Mouse (Mus musculus) embryonic facial prominence, embryonic 13.5 days (tissue): Measurements from ENCODE around the gene Bgn. TPM values are rescaled to one million over a fixed set of nuclear protein-coding genes. Genes with fewer than 3 reads are reported as not detected.

Experiments
- ATAC-seq: fragments of 200-750 bp; cut with Nextera tagmentation; 2 replicates; pipeline ENCODE4 v1.8.0; 2017; ENCODE audit warnings: low read depth; ENCODE audit not compliant: insufficient number of reproducible peaks, insufficient read depth, low FRiP score, low TSS enrichment
- H3K27ac ChIP-seq: fragments of 300-500 bp; sonication (generic); 2 replicates; pipeline ENCODE4 v1.5.1; 2015; ENCODE audit warnings: moderate library complexity, mild to moderate bottlenecking, inconsistent platforms
- H3K27me3 ChIP-seq: fragments of 300-500 bp; sonication (generic); 2 replicates; pipeline ENCODE4 v1.6.1; 2015; ENCODE audit warnings: mild to moderate bottlenecking, inconsistent platforms
- H3K36me3 ChIP-seq: fragments of 300-500 bp; sonication (generic); 2 replicates; pipeline ENCODE4 v1.6.1; 2015; ENCODE audit warnings: mild to moderate bottlenecking, inconsistent platforms
- H3K4me1 ChIP-seq: fragments of 300-500 bp; sonication (generic); 2 replicates; pipeline ENCODE4 v1.6.1; 2015; ENCODE audit warnings: inconsistent platforms
- H3K4me2 ChIP-seq: fragments of 300-500 bp; sonication (generic); 2 replicates; pipeline ENCODE4 v1.6.1; 2015; ENCODE audit warnings: moderate library complexity, mild to moderate bottlenecking, inconsistent platforms
- H3K4me3 ChIP-seq: fragments of 300-500 bp; sonication (generic); 2 replicates; pipeline ENCODE4 v1.5.1; 2015; ENCODE audit warnings: mild to moderate bottlenecking, inconsistent platforms
- H3K9ac ChIP-seq: fragments of 300-500 bp; sonication (generic); 2 replicates; pipeline ENCODE4 v1.6.1; 2015; ENCODE audit warnings: mild to moderate bottlenecking, inconsistent platforms
- H3K9me3 ChIP-seq: fragments of 300-500 bp; sonication (generic); 2 replicates; pipeline ENCODE4 v1.6.1; 2016; ENCODE audit warnings: inconsistent platforms
- WGBS: fragments of 180-500 bp; shearing (Covaris S2); methylation state at CpG from one replicate; pipeline ENCODE4 v1.1.7; 2015; ENCODE audit warnings: mixed read lengths; 5-methylcytosine and 5-hydroxymethylcytosine counted together
- polyA plus RNA-seq: library from polyadenylated mRNA; unstranded; fragments of >200 nt; fragmentation: Nextera tagmentation; extraction: Ambion mirVana; gene quantifications from 2 replicates; pipeline ENCODE4 v1.2.1, GENCODE M21; 2015

The Bgn gene
- polyA plus RNA-seq = 121 and 154 TPM in 2 replicates

DNA sequence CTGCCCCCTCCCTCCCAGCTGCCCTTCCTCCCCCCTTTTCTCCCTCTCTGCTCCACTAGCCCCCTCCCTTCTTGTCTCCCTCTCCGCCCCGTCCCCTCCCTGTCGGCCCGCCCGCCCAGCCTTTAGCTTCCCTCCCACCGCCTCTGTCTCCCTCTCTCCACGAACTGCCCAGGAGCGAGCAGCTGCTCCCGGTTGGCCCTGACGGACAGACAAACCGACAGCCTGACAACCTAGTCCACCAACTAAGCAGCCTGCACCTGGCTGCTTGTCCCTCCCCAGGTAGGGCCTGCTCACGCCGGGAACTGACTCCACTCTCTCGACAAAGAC, at the start of gene Bgn:
Gene Bgn, plus strand, starts transcription at position 119 of the 327 bp plus-strand sequence.
- Histone ChIP-seq H3K9ac (peak within 1 kb of the TSS; percentile 75), H3K9me3 (no peaks in the 10 kb centered on the region), H3K4me1 (peaks cover 46% of the 10 kb centered on the region), H3K27me3 (peaks cover 10% of the 10 kb centered on the region), H3K4me3 (peak within 1 kb of the TSS; percentile 48), H3K36me3 (peaks cover 4% of the 10 kb centered on the region; the same call in 1 of the 2 replicates), H3K4me2 (peak within 1 kb of the TSS; percentile 69), H3K27ac (peak within 1 kb of the TSS; percentile 90)
- ATAC-seq = peak; percentile 49; the same call in 1 of the 2 replicates
- WGBS = 19% methylated on average over 11 of the region's 14 CpGs

- ATAC-seq = no peak
- no peak within 1 kb of the TSS for H3K9ac ChIP-seq
- no peaks in the 10 kb centered on the region for H3K9me3 ChIP-seq
- H3K36me3 ChIP-seq = peaks cover 13% of the 10 kb centered on the region; the same call in 1 of the 2 replicates
- H3K4me3 ChIP-seq = no peak within 1 kb of the TSS
- 74% methylated on average over 11 of the region's 11 CpGs for WGBS
- no peak within 1 kb of the TSS for H3K27ac ChIP-seq
- H3K4me1 ChIP-seq = no peaks in the 10 kb centered on the region
- peaks cover 3% of the 10 kb centered on the region; the same call in 1 of the 2 replicates for H3K27me3 ChIP-seq
- H3K4me2 ChIP-seq = no peak within 1 kb of the TSS
Measured at GRCm38 (mm10) chrX:73435252-73435651, 48.1 kb upstream of the Bgn start, which contains the start of gene Trex2. Trex2 (minus strand) TSS chrX:73435344.

- 67% methylated on average over 2 of the region's 2 CpGs for WGBS
- no peak for ATAC-seq
- H3K36me3 ChIP-seq = peaks cover 13% of the 10 kb centered on the region; the same call in 1 of the 2 replicates
Measured at GRCm38 (mm10) chrX:73441428-73441827, 42.0 kb upstream of the Bgn start.

GRCm38 (mm10) chrX:73451949-73452348, 31.5 kb upstream of the Bgn start:
- Histone ChIP-seq H3K36me3 (peaks cover 16% of the 10 kb centered on the region), H3K4me3 (no peak overlapping the region), H3K9me3 (no peaks in the 10 kb centered on the region), H3K4me2 (no peak overlapping the region), H3K27ac (no peak overlapping the region), H3K9ac (no peak overlapping the region), H3K4me1 (no peaks in the 10 kb centered on the region), H3K27me3 (peaks cover 16% of the 10 kb centered on the region; the same call in 1 of the 2 replicates)
- 23% methylated on average over 2 of the region's 2 CpGs for WGBS
- ATAC-seq = no peak

More at GRCm38 (mm10) chrX:73441428-73441827, 42.0 kb upstream of the Bgn start:
- Histone ChIP-seq H3K4me2 (no peak overlapping the region), H3K9me3 (no peaks in the 10 kb centered on the region), H3K9ac (no peak overlapping the region), H3K4me3 (no peak overlapping the region), H3K27ac (no peak overlapping the region), H3K27me3 (peaks cover 6% of the 10 kb centered on the region; the same call in 1 of the 2 replicates), H3K4me1 (no peaks in the 10 kb centered on the region)

- Histone ChIP-seq H3K36me3 (peaks cover 2% of the 10 kb centered on the region; the same call in 1 of the 2 replicates), H3K27ac (no peak within 1 kb of the TSS), H3K9ac (peak within 1 kb of the TSS; percentile 68), H3K9me3 (no peaks in the 10 kb centered on the region), H3K4me2 (peak within 1 kb of the TSS; percentile 63), H3K4me1 (peaks cover 2% of the 10 kb centered on the region; the same call in 1 of the 2 replicates), H3K27me3 (no peaks in the 10 kb centered on the region), H3K4me3 (peak within 1 kb of the TSS; percentile 55)
- peak; percentile 100 for ATAC-seq
- WGBS = 26% methylated on average over 26 of the region's 26 CpGs
Measured at GRCm38 (mm10) chrX:73458877-73459392, 24.5 kb upstream of the Bgn start, which contains the start of gene Haus7. Haus7 (minus strand) TSS chrX:73459044.

- Histone ChIP-seq H3K4me2 (no peak overlapping the region), H3K36me3 (no peaks in the 10 kb centered on the region), H3K9ac (no peak overlapping the region), H3K4me1 (peaks cover 11% of the 10 kb centered on the region), H3K27ac (peak overlapping the region; percentile 57), H3K27me3 (no peaks in the 10 kb centered on the region), H3K9me3 (no peaks in the 10 kb centered on the region), H3K4me3 (no peak overlapping the region)
- ATAC-seq = no peak
- WGBS = 70% methylated on average over 4 of the region's 4 CpGs
Measured at GRCm38 (mm10) chrX:73460792-73461191, 22.6 kb upstream of the Bgn start.

- Histone ChIP-seq H3K9me3 (no peaks in the 10 kb centered on the region), H3K4me2 (no peak overlapping the region), H3K4me1 (peaks cover 27% of the 10 kb centered on the region), H3K36me3 (no peaks in the 10 kb centered on the region), H3K4me3 (no peak overlapping the region), H3K27ac (peak overlapping the region; percentile 96), H3K9ac (no peak overlapping the region), H3K27me3 (0 out of 2 replicates have a peak, but pooled peaks cover 4% of the 10 kb centered on the region)
- 40% methylated on average over 9 of the region's 9 CpGs for WGBS
- ATAC-seq = peak; percentile 48
Measured at GRCm38 (mm10) chrX:73465483-73466186, 17.8 kb upstream of the Bgn start.

- Histone ChIP-seq H3K4me1 (peaks cover 27% of the 10 kb centered on the region), H3K27me3 (peaks cover 7% of the 10 kb centered on the region; the same call in 1 of the 2 replicates), H3K4me3 (no peak overlapping the region), H3K36me3 (no peaks in the 10 kb centered on the region), H3K9me3 (no peaks in the 10 kb centered on the region), H3K9ac (0 out of 2 replicates have a peak overlapping the region, but pooled peaks have one; percentile 44), H3K27ac (peak overlapping the region; percentile 96), H3K4me2 (peak overlapping the region; percentile 32)
- ATAC-seq = peak; percentile 78
- 48% methylated on average over 5 of the region's 5 CpGs for WGBS
Measured at GRCm38 (mm10) chrX:73467446-73468241, 15.8 kb upstream of the Bgn start.

DNA sequence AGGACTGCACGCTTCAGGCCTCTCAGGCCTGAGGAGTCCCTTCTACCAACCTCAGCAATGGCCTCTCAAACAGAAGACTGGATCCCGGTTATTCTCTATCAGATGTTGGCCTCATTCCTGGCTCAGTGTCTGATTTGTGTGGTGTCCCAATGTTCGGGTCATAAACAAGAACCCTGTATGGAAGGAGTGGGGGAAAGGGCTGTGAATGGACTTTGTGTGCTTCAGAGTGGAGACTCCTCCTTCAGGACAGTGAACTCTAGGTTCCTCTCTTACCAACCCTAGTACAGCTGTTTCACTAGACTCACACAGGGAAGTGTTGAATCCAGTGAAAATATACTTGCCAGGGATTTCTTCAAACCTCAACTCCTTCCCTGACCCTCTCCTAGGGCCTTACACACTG, 15.1 kb upstream of the Bgn start:
- ATAC-seq = no peak
- Histone ChIP-seq H3K4me3 (no peak overlapping the region), H3K9me3 (no peaks in the 10 kb centered on the region), H3K36me3 (no peaks in the 10 kb centered on the region), H3K27ac (peak overlapping the region; percentile 96), H3K4me1 (peaks cover 27% of the 10 kb centered on the region), H3K9ac (no peak overlapping the region), H3K27me3 (peaks cover 7% of the 10 kb centered on the region; the same call in 1 of the 2 replicates), H3K4me2 (0 out of 2 replicates have a peak overlapping the region, but pooled peaks have one; percentile 32)
- 54% methylated on average over 3 of the region's 3 CpGs for WGBS

GRCm38 (mm10) chrX:73468752-73469151, 14.7 kb upstream of the Bgn start:
- no peak for ATAC-seq
- H3K4me2 ChIP-seq = no peak overlapping the region
- whole genome bisulfite sequencing = 36% methylated on average over 1 of the region's 1 CpGs
- no peaks in the 10 kb centered on the region for H3K36me3 ChIP-seq
- no peak overlapping the region for H3K4me3 ChIP-seq
- H3K27me3 ChIP-seq = peaks cover 7% of the 10 kb centered on the region; the same call in 1 of the 2 replicates
- peaks cover 28% of the 10 kb centered on the region for H3K4me1 ChIP-seq
- H3K9me3 ChIP-seq = no peaks in the 10 kb centered on the region
- H3K27ac ChIP-seq = peak overlapping the region; percentile 96
- no peak overlapping the region for H3K9ac ChIP-seq

DNA sequence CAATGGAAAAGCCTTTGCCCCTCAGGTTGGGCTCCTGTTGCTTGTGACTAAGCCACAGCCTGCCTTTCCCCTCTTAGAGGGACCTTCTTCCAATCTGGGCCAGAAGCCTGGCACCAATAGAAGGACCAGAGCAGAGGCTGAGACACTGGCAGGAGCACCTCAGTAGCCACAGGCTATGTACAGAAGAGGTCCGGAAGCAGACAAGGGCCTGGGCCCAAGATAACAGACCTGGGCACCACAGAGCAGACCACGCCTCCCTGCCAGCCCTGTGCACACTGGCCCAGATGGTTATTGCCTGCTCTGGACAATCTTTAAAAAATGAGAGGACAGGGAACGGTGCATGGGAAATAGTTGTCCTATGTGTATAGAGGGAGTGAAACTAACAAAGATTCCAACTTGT, 11.6 kb upstream of the Bgn start:
- H3K27me3 ChIP-seq = peaks cover 7% of the 10 kb centered on the region
- 85% methylated on average over 3 of the region's 3 CpGs for WGBS
- no peak overlapping the region for H3K27ac ChIP-seq
- H3K9me3 ChIP-seq = no peaks in the 10 kb centered on the region
- no peaks in the 10 kb centered on the region for H3K36me3 ChIP-seq
- H3K4me3 ChIP-seq = no peak overlapping the region
- peaks cover 43% of the 10 kb centered on the region for H3K4me1 ChIP-seq
- no peak overlapping the region for H3K9ac ChIP-seq
- no peak for ATAC-seq
- H3K4me2 ChIP-seq = no peak overlapping the region
